Mouse (Mus musculus): ENCODE measurements around the gene Ptprb.

The Ptprb gene

GRCm38 (mm10) chr10:116382826-116383685 is 107.7 kb downstream of the Ptprb start:
- DNase-seq, result peak in 1 of 2 experiments; percentile 25

- DNase-seq, result no peak
These were observed 109.1 kb downstream of the Ptprb start for GRCm38 (mm10) chr10:116384401-116384800.

GRCm38 (mm10) chr10:116386391-116386885 is 111.1 kb downstream of the Ptprb start:
- no peak for DNase-seq

- DNase-seq, result no peak
These were observed 113.5 kb downstream of the Ptprb start for GRCm38 (mm10) chr10:116388840-116389239.

GRCm38 (mm10) chr10:116393790-116394475 is 118.6 kb downstream of the Ptprb start:
- no peak for DNase-seq

- DNase-seq, result no peak
These were observed 119.3 kb downstream of the Ptprb start for GRCm38 (mm10) chr10:116394585-116394984.

GRCm38 (mm10) chr10:116396279-116396678 is 121.0 kb downstream of the Ptprb start:
- no peak for DNase-seq

- DNase-seq, result no peak
These were observed 121.6 kb downstream of the Ptprb start for GRCm38 (mm10) chr10:116396966-116397365.

- peak; percentile 14 to 29 for DNase-seq
These were observed 122.2 kb downstream of the Ptprb start for GRCm38 (mm10) chr10:116397573-116397972.

GRCm38 (mm10) chr10:116397973-116398372 is 122.7 kb downstream of the Ptprb start:
- no peak for DNase-seq

GRCm38 (mm10) chr10:116402742-116403425 is 127.6 kb downstream of the Ptprb start:
- no peak for DNase-seq

GRCm38 (mm10) chr10:116403679-116404078 is 128.4 kb downstream of the Ptprb start:
- DNase-seq, result no peak

- DNase-seq, result no peak
These were observed 129.7 kb downstream of the Ptprb start for GRCm38 (mm10) chr10:116405011-116405410.

GRCm38 (mm10) chr10:116407684-116408359 is 132.5 kb downstream of the Ptprb start:
- no peak for DNase-seq

- DNase-seq, result no peak
These were observed 135.5 kb downstream of the Ptprb start for GRCm38 (mm10) chr10:116410826-116411225.

GRCm38 (mm10) chr10:116416142-116416541 is 140.8 kb downstream of the Ptprb start:
- DNase-seq, result no peak

- DNase-seq, result no peak
These were observed 141.4 kb downstream of the Ptprb start for GRCm38 (mm10) chr10:116416726-116417125.

GRCm38 (mm10) chr10:116418121-116418726 is 142.9 kb downstream of the Ptprb start:
- no peak for DNase-seq

- DNase-seq, result no peak
These were observed 145.7 kb downstream of the Ptprb start for GRCm38 (mm10) chr10:116420976-116421375.

- no peak for DNase-seq
These were observed 147.2 kb downstream of the Ptprb start for GRCm38 (mm10) chr10:116422551-116422950.

GRCm38 (mm10) chr10:116424921-116425320 is 149.6 kb downstream of the Ptprb start:
- no peak for DNase-seq

GRCm38 (mm10) chr10:116426176-116426575 is 150.9 kb downstream of the Ptprb start:
- no peak for DNase-seq

Data from kidney, postnatal 4 days (tissue).